Mouse (Mus musculus) Patski (cell line): ENCODE results near the gene Sox5. TPM values are rescaled to one million over a fixed set of nuclear protein-coding genes. Genes with fewer than 3 reads are reported as not detected.

Source experiments
- ATAC-seq: fragments of 100-300 bp; one replicate; pipeline ENCODE4 v1.8.0; 2021
- CTCF ChIA-PET: fragments of 350-600 bp; sonication (Branson Sonifier 250); formaldehyde crosslinking; loops from one replicate; lab custom pipeline; 2022; ENCODE audit warnings: inconsistent platforms; lab: Charles Lee
- POLR2A ChIA-PET: fragments of 350-600 bp; sonication (Branson Sonifier 250); formaldehyde crosslinking; loops from one replicate; lab custom pipeline; 2022; ENCODE audit warnings: antibody characterized with exemption, inconsistent platforms; lab: Charles Lee
- DNase-seq: peaks from one replicate; pipeline ENCODE4 v3.0.0-alpha.2; 2011; ENCODE audit warnings: low read depth, low spot score
- H3K27me3 ChIP-seq: fragments of 371-371 bp; one replicate; pipeline ENCODE4 v1.5.1; 2021
- CTCF ChIP-seq: fragments of 100-300 bp; IDR thresholded peaks from one replicate; pipeline ENCODE4 v1.5.1; 2021
- in situ Hi-C: fragments of 300-500 bp; cut with MboI; formaldehyde crosslinking; loops from 3 replicates; pipeline ENCODE4 v1.11.1; 2018; ENCODE audit warnings: low pct_unique_long_range_greater_than_20kb, mixed read lengths
- polyA plus RNA-seq: library from polyadenylated mRNA; unstranded; gene quantifications from one replicate; pipeline ENCODE4 v1.2.3, GENCODE M21; 2021

The Sox5 gene
- polyA plus RNA-seq, 1 experiment from 2014 or later, result 0.26 TPM

DNA sequence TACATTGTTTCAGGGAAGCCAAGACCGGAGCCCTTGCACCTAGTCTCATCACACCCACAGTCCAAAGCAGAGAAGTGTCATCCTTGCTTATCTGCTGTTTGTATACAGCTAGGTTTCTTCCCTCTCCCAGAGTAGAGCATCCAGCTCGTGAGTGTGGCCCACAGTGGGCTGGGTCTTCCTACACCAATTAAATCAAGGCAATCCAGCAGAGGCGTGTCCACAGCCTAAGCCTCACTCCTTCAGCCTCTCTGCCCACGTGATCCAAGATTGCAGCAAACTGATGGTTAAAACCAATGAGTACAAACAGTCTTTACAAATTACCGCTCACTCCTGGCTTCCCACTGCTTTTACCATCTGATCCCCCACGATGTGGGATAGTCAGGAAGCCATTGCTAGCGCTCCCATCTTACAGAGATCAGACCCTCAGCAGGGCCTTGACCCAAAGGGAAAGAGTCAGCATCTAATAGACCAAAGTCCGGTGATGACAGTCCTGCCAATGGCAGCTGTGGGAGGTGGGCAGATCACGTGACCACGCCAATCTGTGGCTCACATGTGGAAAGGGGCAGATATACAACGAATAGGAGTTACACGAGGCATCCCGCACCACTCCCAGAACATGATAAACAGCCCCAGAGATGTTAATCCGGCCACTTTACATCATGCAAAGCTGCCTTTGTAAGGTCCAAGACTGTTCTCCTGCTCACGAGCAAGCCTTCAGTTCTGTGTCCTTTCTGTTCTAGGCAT is 9.4 kb downstream of the Sox5 start:
- ATAC-seq, result peak; percentile 13
- no peaks in the 10 kb centered on the region for H3K27me3 ChIP-seq
- ChIA-PET CTCF (no interaction called here), POLR2A (no interaction called here)
- DNase-seq, result no peak
- no peak for TF ChIP-seq CTCF
- in situ Hi-C loops, result no loop called here

DNA sequence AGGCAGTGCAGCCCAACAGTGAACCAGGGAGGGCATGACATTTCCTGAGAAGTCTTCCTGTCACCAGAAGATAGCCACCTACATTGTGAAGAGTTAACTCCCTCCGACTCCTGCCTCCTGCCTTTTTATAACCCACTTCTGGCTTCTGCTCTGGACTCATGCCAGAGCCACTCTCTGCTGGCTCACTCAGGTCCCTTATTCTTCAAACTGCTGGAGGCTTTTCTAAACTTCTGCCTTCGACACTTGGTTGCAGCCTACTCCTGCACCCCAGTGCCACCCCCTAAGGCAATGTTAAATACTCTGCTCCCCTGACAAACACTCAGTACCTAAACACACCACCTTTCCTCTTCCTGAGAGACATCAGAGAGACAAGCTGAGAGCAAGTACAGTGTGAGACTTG is 12.7 kb downstream of the Sox5 start:
- no peak for TF ChIP-seq CTCF
- no peak for ATAC-seq
- POLR2A ChIA-PET, result no interaction called here
- in situ Hi-C loops, result no loop called here
- no peaks in the 10 kb centered on the region for H3K27me3 ChIP-seq
- CTCF ChIA-PET, result no interaction called here
- no peak for DNase-seq

DNA sequence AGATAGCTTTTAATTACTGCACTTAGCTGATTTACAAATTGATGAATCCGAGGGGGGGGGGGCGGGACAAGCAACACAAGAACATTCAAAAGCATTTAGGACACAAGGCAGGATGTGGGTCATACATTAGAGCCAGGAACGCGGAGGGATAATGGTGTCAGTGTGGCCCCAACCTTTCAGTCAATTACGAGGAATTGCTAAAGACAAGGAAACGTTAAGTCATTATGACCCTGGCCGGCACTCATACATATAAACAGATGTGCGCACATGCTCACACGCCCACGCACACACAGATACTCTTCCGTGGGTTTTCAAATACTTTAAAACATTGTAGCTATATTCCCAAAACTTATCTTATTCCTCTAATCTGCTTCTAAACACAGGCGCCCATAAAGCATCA is 19.9 kb downstream of the Sox5 start:
- ChIA-PET POLR2A (interaction anchor here (0.7 kb wide), 1 partner anchor 158 kb away, joined by 6 read pairs; no protein-coding TSS in a partner anchor), CTCF (interaction anchor here (1.1 to 1.7 kb wide), 2 partner anchors 18 to 53 kb away, joined by 3 to 6 read pairs; no protein-coding TSS in a partner anchor)
- in situ Hi-C loops, result no loop called here
- TF ChIP-seq CTCF, result no peak
- no peak for DNase-seq
- ATAC-seq, result no peak
- no peaks in the 10 kb centered on the region for H3K27me3 ChIP-seq

DNA sequence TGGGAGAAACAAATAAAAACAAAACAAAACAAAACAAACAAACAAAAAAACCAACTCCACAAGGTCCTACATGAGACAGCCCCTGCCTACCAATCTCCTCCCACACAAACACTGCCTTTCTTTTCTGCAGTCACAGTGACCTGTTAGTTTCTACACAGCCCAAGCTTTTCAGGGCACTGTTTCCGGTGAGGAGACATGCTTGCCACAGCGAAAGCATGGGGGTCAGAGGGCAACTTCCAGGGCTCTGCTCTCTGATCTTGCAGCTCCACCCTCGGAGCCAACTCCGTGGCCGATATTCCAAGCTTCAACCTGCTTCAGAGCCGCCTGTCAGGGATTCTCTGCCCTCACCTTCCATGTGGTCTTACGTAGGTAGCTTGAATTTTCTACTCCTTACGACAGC is 22.6 kb downstream of the Sox5 start:
- no peak for DNase-seq
- no peak for ATAC-seq
- no peak for TF ChIP-seq CTCF
- in situ Hi-C loops, result no loop called here
- POLR2A ChIA-PET, result no interaction called here
- H3K27me3 ChIP-seq, result no peaks in the 10 kb centered on the region
- CTCF ChIA-PET, result no interaction called here

DNA sequence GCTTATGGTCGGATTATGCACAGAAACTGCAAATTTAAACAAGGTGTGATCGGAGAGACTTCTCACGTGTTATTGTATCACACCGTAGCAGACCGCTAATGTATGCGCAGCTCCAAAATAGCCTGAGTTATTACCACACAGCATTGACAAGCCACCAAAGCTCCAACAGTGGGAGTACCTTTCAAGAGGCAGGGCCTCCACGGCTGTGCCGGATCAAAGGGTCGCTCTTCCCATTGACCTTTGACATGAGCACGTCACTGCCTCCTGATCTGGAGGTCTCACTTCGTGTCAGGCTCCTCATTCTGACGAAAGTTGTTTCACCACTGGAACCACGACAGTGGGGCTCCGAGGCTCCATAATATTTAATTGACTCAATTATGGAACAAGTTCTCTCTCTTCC is 24.4 kb downstream of the Sox5 start:
- ATAC-seq (no peak), DNase-seq (no peak)
- in situ Hi-C loops, result no loop called here
- POLR2A ChIA-PET, result no interaction called here
- TF ChIP-seq CTCF, result no peak
- H3K27me3 ChIP-seq, result no peaks in the 10 kb centered on the region
- CTCF ChIA-PET, result interaction anchor here (2.1 kb wide), 1 partner anchor 8 kb away, joined by 4 read pairs; no protein-coding TSS in a partner anchor

DNA sequence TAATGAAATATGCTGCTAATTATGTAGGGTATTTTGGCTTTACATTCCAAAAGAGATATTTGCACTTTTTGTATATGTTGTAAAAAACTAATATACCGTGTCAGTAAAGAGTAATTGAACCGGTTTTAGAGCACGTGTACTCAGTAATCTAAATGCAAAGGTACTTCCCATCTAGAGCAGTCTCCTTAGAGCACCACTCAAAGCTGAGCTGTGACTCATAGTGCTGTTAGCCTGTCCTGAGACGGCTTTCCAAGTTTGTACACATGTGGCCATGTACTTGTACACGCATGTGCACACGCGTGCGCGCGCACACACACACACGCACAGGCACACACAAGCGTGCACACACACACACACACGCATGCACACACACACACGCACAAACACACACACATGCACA is 25.3 kb downstream of the Sox5 start:
- ATAC-seq (no peak), DNase-seq (no peak)
- in situ Hi-C loops, result no loop called here
- TF ChIP-seq CTCF, result no peak
- CTCF ChIA-PET, result interaction anchor here (2.1 kb wide), 1 partner anchor 9 kb away, joined by 4 read pairs; no protein-coding TSS in a partner anchor
- H3K27me3 ChIP-seq, result no peaks in the 10 kb centered on the region
- POLR2A ChIA-PET, result no interaction called here

DNA sequence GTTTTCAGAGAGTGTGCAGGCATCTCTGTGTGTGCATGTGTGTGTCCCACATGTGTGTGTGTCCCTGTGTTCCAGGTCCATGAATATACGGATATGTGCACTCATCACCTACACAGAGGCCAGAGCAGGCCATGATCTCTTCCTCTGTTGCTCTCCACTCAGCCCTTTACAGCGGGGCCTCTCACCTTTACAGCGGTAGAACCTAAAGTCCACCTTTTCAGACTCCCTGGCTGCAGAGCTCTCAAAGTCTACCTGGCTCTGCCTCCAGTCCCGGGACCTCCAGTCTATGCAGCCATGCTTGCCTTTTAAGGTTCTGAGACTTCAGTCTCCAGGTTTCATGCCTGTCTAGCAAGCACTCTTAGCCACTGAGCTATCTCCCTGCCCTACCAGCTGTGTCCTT is 26.5 kb downstream of the Sox5 start:
- H3K27me3 ChIP-seq, result no peaks in the 10 kb centered on the region
- POLR2A ChIA-PET, result interaction anchor here (0.9 kb wide), 1 partner anchor 133 kb away, joined by 3 read pairs; no protein-coding TSS in a partner anchor
- no peak for DNase-seq
- in situ Hi-C loops, result no loop called here
- CTCF ChIA-PET, result interaction anchor here (2.1 kb wide), 1 partner anchor 10 kb away, joined by 4 read pairs; no protein-coding TSS in a partner anchor
- TF ChIP-seq CTCF, result no peak
- no peak for ATAC-seq

DNA sequence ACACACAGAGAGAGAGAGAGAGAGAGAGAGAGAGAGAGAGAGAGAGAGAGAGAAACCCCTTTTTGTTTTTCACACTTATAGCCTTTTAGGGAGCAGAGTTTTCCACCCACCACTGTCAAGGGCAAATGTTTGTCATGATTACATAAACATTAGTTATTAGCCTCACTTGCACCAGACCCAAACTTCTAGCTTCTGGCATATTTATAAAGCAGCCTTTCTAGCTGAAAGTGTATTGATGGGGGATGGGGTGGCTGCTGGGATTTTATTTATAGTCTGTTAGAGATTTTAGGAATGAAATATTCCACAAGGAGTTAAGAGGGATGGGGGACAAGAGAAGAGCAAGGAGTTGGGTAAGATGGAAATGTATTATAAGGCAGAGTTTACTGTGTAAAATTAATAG is 27.4 kb downstream of the Sox5 start:
- DNase-seq (no peak), ATAC-seq (no peak)
- in situ Hi-C loops, result no loop called here
- no peak for TF ChIP-seq CTCF
- ChIA-PET POLR2A (interaction anchor here (0.6 kb wide), 1 partner anchor 312 kb away, joined by 3 read pairs; no protein-coding TSS in a partner anchor), CTCF (no interaction called here)
- H3K27me3 ChIP-seq, result no peaks in the 10 kb centered on the region

DNA sequence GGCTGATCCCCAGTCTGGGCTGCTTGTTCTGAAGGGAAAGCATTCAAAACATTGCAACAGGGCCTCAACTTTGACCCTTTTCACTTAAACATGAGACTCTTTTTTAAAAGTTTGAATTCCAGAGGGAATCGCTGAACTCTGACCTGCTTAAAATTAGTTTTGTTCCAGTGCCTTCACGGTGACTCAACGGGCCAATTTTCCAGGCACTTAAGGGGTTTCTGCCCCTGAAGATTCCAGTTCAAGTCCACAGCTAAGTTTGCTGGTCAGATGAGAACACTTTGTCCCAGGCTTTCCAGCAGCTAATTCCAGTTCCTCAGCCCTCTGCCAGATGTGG is 27.8 kb downstream of the Sox5 start:
- H3K27me3 ChIP-seq, result no peaks in the 10 kb centered on the region
- no peak for TF ChIP-seq CTCF
- ATAC-seq, result no peak
- DNase-seq, result no peak
- in situ Hi-C loops, result no loop called here
- CTCF ChIA-PET, result no interaction called here
- POLR2A ChIA-PET, result interaction anchor here (0.6 kb wide), 1 partner anchor 313 kb away, joined by 3 read pairs; no protein-coding TSS in a partner anchor

DNA sequence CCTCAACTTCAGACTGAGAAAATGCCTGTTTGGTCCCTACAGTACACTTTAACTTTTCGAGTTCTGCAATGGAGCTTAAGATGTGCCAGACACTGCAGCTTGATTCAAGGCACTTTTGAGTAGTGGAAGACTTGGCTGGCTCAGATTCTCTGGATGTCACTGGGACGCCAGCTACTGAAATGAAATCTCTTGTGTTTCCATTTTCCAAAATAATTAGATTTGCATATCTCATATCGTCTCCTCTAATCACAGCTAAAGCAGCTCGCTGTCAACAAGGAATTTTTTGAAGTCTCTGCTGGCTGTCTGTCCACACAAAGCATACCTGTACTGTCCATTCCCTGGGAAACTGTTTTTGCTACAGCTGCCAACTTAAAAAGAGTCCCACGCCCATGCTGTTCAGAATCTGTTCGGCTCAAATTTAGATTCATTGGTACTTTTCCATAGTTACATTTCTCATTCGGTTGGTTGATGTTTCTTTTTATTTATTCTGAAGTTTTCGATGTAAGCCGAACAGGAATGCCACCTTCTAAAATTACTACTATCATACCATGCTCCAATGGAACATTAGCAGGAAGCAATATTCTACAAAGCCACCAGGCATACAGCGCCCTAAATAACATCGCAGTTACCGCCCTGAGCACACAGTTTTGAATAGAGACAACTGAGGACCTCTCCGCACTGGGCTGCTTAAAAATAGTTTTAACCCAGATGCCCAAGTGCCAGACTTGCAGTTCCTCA is 28.4 kb downstream of the Sox5 start:
- CTCF ChIA-PET, result no interaction called here
- no peaks in the 10 kb centered on the region for H3K27me3 ChIP-seq
- TF ChIP-seq CTCF, result no peak
- in situ Hi-C loops, result no loop called here
- POLR2A ChIA-PET, result interaction anchor here (0.6 kb wide), 1 partner anchor 313 kb away, joined by 3 read pairs; no protein-coding TSS in a partner anchor
- DNase-seq, result no peak
- ATAC-seq, result no peak

DNA sequence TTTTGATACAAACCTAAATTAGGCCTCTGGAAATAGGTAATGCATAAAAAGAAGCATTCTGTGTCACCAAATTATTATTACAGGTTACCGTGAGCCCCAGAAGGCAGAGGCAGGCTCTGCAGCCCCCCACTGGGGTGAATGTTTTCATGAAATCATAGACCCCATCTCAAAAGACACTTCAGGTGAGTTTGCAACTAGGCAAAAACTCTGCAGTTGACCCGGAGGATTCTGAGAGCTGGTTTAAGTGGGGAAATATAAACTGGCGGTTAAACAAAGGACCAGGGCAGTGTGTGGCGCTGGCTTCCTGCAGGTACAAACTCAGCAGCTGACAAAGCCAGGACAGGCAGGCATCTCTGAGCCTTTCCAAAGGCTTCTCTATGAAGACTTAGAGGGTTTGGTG is 30.2 kb downstream of the Sox5 start:
- no peak for TF ChIP-seq CTCF
- no peaks in the 10 kb centered on the region for H3K27me3 ChIP-seq
- ChIA-PET POLR2A (no interaction called here), CTCF (no interaction called here)
- in situ Hi-C loops, result no loop called here
- ATAC-seq, result no peak
- DNase-seq, result no peak
